Mouse (Mus musculus) monocyte, adult 2 months (primary cell): ENCODE measurements around the gene Gstt2.

Experiments
- DNase-seq, 2 experiments: peaks; one replicate each; pipeline ENCODE4 v3.0.0; 2022; ENCODE audit warnings: low spot score in 2 of 2, low read depth in 1 of 2

The Gstt2 gene

DNA sequence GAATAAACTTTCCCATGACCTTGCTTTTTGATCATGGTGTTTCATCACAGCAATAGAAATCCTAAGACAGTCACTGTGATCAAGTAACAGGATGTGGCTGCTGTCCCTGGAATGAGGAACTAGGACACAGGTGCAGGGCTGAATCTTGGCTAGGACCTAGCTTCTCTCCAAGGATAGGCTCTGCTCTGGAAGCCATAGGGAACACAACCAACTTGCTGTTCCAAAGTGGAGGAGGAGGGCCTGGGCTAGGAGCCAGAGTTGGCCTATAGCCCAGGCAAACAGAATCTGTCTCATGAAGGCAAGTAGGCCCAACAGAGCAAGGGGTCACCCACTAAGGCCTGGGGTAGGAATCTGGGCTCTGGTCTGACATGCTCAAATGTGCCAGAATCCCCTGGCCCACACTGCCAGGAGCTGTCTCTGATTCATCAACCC, 8.7 kb downstream of the Gstt2 start:
- no peak for DNase-seq

DNA sequence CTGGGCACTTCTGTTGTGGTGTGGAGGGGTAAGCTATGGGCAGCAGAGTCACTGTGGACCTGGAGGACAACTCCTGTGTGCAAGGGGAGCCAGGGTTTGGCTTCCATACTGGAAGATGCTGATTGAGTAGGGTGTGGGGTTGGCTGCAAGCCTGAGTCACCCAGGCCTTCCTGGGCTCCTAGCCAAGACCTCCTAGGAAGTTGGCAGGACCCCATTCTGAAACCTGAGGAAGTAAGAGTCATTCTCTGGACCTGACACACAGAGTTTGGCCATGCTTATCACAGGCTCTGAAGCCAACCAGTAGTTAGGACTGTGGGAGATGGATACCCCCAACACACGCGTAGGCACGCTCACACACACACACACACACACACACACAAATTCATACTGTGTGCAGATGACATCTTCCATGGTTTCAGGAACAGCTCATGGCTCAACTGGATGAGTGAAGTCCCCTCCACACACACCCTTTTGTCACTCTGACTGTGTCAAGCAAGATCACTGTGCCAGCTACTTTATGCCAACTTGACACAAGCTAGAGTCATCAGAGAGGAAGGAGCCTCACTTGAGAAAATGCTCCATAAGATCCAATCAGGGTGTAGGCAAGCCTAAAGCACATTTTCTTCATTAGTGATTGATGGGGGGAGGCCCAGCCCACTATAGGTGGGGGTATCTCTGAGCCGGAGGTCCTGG, 9.4 kb downstream of the Gstt2 start:
- no peak for DNase-seq

DNA sequence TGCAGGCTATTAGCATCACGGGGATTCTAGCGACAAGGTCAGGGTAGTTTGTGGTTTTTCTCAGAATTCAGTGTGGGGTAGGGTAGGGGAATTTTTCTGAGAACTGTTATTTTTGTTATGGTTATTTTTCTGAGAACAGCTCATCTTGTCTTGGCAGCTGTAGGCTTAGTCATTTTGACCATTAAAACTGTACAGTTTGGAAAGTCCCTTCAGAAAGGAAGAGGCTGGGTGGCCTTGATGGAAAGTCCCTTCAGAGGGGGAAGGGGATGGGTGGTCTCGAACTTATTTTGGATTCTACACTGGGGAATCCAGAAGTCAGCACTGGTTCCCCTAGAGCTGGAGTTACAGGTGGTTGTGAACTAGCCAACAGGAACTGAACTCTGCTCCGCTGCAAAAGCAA, 12.7 kb downstream of the Gstt2 start:
- DNase-seq = no peak

DNA sequence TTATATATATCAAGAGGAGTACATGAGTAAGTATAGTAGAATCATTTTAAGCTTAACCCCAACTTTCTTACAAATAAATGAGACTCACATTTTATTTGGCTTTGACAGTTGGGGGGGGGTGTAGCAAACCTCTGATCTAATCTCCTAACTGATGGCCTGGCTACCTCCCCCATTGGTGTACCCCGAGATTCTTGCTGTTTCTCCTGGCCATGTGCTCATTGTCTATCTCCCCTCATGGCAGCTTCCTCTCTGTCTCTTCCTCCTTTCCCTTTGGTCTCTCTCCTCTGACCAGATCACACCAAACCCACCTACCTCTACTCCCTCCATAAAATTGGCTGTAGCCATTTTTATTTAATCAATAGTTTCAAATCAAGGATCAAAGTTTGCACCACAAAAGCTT, 13.4 kb downstream of the Gstt2 start:
- DNase-seq = no peak

DNA sequence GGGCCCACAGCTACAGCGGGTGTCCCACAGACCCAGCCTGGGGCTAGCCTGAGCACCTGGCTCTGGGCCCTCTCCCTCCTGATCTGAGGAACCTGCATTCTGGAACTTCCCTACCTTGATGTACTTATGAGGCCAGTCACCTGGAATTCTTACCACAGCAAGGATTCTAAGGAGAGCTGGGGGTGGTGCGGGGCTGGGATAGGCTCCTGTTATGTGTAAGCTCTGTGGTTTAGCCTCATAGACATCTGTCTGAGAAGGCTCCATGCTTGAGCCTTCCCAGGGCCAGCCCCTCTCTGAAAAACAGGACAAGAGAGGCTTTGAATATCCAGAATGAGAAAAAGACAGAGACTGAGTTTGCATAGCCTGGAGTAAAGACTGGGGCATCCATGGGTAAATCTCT, 14.8 kb downstream of the Gstt2 start, which contains the start of gene Gstt4:
Gene Gstt4 (minus strand): TSS at position 101 of the 400 bp plus-strand sequence.
- DNase-seq = no peak

DNA sequence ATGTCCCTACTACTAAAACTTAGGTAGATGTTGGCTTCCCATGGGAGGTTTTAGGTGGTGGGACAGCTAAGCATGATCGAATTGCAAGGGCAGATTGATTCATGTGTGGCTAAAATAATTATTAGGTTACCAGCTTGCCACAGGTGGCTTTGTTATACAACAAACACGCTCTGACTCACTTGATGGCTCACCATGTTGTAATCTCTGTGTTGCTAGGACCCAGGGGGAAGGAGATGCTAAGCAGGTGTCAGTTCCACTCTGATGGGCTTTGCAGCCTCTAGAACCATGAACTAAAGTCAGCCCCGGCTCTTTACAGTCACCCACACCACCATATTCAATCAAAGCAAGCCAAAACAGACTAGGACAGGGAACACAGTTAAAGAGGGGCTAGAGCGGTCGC, 17.3 kb downstream of the Gstt2 start:
- no peak for DNase-seq

DNA sequence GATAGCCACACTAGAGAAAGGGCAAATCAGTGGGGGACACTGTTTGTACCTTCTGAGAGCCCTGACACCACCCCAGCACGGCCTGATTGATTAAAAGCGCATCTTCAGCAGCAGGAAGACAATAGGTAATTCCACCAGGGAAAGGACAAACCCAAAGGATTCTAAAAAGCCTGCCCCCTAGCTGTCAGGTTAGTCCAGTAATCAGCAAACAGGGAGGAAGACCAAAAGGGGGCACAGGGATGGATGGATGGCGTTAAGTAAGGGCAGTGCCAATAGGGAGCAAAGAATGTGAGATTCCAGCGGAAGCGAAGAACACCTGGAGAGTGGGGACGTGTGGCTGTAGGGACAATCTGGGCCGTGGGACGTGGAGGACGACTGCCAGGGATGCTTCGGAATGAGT, 18.6 kb downstream of the Gstt2 start:
- no peak for DNase-seq

DNA sequence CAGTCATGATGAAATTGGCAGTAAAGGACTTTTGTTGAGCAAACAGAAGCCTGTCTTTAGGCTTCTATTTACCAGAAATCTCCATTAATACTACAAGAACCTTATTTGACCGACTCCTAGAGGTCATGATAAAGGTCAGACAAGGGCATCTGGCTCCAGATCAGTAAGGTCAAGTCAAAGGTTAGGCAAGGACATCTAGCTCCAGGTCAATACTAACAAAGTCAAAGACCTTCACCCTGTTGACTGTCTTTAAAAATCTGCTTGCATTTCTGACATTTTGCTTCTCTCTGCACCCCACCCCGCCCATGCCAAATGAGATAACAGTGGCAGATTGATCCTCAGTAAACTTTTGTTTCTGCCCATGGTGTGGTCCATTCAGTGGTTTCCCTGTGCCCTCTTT, 33.0 kb downstream of the Gstt2 start:
- DNase-seq = no peak

DNA sequence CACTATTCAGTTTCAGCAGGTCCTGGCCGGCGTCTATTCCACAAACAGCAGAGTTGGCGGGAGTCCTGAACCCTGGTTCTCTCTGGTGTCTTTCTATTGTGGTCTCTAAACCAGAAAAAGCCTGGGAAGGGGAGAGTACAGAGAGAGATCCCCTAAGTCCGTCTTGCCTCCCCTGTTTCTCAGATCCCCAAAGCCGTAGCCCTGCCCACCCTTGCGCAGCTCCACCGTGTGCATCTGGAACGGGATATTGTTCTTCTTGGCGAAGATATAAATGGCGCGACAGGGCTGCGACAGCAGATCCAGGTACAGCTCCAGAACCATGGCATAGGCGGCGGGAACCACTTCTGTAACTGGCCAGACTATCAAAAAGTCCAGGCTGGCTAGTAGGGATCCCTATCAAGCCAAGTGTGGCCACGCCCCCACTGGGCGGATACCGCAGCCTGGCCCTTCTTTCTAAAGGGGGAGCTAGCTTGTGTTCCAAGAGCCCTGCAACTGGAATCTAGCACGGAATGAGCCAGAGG, 39.0 kb downstream of the Gstt2 start, which contains the start of gene Gstt1:
Gene Gstt1 (minus strand): TSS at position 409 of the 521 bp plus-strand sequence.
- no peak for DNase-seq

DNA sequence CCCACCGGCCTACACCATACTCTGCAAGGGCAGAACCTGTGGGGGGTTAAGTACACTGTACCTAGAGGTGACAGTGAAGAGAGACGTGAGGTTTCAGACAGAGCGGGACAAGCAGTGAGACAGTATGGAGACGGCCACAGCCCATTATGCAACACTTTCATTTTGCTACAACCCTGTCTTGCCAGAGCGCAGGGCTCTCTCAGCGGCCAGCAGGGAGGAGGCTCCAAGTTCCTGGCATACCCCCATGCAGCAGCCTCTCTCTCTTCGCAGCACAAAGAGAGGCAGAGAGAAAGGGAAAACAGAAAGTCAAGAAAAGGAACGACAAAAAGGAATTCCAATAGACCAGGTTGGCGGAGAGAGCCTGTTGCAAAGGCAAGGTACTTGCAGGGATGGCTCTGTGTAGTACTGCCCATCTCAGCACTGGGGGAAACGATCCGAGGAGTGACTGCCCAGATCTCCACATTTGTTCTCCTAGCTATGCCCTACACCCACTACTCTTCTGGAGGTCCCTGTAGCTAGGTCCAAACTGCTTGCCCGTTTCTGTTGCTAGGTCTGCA, 39.5 kb downstream of the Gstt2 start:
- no peak for DNase-seq

DNA sequence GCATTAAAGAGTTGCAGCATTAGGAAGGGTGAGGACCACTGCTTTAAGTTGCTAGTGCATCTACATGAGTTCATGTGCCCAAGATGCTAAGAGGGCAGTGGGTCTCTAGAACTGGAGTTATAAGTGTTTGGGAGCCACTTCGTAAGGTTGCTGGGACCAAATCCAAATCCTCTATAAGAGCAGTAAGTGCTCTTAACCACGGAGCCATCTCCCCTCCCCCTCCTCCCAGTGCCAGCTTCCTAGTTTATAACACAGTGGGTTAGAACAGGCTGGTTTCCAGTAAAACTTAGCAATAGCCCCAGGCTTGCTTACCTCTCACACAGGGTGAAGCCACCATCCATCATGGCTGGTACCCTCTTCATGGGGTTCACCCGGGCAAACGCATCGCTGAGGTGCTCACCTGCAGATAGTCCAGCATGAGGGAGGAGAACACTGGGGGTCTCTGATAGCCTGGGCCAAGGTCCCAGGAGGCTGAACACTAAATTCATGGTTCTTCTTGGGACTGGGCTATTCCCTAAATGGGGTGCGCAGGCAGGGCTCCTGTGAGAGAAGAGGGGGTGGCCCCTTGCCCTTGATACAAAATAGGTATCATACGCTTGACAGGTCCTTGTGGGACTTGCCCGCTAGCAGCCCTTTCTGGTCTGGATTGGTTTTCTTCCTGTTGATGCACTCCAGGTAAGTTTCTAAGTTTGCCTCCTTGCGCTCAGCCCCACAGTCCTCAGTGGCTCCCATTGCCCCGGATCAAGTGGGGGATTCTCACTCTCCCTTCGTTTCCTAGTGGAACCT, 40.3 kb downstream of the Gstt2 start:
- no peak for DNase-seq

DNA sequence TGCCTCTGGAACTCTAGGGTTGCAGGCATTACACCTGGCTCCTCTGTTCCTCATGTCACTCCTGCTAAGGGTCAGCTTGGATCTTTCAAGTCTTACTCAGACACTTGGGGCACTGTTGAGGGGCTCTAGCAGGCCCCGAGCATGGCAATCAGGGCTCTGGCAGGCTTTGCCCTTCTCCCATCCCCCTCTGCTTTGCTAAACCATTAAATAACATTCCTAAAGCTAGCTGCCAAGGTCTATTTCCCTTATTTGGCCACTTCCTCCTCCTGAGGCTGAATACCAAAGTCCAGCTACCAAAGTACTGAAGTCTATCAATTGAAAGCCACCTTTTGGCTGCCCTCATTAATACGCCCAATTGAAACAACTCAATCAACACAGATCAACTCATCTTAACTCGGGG, 42.3 kb downstream of the Gstt2 start:
- DNase-seq = no peak

DNA sequence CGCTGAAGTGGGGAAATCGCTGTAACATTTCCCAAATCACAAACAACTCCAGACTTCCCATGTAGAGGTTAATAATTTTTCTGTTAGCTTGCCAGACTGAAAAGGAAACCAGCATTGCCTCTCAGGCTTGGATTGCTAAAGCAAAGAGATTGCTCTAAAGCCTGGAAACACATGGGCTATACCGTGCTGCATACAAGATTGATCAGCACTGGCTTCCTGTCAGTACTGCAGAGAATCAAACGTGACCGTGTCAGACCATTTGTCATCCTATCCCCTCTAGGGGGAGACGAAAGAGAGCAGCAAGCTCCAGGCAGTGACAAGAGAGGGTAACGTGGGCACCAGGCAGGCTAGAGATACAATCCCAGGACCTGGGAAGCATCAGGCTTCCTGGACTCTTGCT, 46.5 kb downstream of the Gstt2 start:
- no peak for DNase-seq

DNA sequence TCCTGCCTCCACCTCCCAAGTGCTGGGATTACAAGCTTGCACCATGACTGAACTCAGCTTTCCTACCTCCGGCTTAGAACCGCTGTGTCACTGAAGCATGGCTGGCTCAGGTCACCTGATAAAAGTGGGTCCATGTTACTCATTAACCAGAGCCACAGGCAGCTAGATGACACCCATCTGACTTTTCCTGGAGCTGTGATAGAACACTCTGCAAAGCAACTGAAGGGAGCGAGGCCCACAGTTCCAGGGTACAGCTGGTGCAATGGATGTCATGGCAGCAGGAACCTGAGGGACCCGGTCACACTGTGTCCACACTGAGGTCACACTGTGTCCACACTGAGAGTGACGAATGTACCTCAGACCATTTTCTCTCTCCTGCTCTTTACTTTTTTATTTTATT, 47.4 kb downstream of the Gstt2 start:
- DNase-seq = no peak

DNA sequence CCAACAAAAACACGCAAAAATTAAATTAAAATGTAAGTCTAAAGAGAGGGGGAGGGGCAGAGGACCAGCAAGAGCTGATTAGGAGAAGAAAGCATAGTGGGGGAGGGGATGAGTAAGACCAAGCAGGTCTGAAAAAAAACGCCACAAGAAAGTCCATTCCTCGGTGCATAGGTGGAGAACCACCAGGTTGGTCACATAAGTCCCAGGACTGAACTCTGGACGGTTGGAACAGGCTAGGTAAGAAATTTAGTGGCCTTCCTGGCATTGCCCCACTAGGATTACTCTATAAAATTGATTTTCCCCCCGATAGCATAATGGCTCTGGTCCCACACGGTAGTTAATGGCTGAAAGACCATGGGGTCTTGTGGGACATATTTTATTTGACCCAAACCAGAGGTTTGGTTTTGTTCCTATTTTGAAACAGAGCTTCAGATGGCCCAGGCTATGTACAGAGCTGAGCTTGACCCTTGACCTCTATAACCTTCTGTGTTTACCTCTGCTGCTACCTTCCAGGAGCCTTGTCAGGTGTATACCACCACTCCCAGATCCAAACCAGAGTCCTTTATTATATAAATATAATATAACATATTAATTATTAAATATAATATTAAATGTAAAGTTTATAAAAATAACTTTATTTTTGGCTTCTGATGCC, 48.0 kb downstream of the Gstt2 start:
- DNase-seq = no peak

DNA sequence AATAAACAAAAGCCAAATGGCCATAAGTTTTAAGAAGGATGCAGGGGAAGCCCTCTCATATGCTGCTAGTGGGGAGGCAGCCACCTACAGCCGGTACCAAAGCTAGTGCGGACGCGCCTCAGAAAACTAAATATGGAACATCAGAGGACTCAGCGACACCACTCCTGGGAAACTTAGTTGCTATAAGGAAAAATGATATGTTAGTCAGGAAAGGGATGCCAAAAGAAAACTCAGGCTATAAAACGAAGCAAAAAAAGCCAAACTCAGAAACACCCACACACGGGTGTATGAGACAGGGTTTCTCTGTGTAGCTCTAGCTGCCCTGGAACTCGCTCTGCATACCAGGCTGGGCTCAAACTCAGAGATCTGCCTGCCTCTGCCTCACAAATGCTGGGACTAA, 48.9 kb downstream of the Gstt2 start:
- DNase-seq = no peak

DNA sequence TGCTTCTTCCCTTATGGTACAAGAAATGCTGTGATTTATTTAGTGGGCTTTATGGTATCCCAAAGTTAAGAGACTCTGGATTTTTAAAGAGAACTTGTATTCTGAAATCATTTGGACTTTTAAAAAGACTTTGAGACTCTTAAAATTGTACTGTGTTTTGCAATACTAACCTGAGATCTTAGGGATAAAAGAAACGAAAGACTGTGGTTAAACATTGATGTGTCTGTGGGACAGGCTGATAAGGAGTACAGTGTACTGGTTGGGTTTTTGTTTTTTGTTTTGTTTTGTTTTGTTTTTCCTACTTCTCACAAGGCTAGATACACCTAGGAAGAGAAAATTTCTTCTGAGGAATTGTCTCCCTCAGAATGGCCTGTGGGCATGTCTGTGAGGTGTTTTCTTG, 51.8 kb downstream of the Gstt2 start:
- no peak for DNase-seq
